Mouse (Mus musculus): ENCODE measurements at regions not wholly inside any gene's neighbourhood (a gene's known extent, or its start where the extent isn't known, plus 50 kb on each side); places are given as distances from the start of the nearest gene placed in this dataset.
A peak's percentile ranks its signal among the peaks of the same experiment; 100 is the strongest.

GRCm38 (mm10) chrX:7474831-7475230, 98.6 kb upstream of the Foxp3 start:
- no peak for DNase-seq (ENCODE audit: low spot score)

- peak; percentile 23 for DNase-seq (ENCODE audit: low spot score)
Observed at GRCm38 (mm10) chrX:7473814-7474213, 98.2 kb upstream of the Usp27x start.

- no peak for DNase-seq (ENCODE audit: low spot score)
Observed at GRCm38 (mm10) chrX:7469801-7470200, 94.2 kb upstream of the Usp27x start.

- DNase-seq (ENCODE audit: low spot score), result no peak
Observed at GRCm38 (mm10) chrX:7467985-7468384, 92.4 kb upstream of the Usp27x start.

GRCm38 (mm10) chrX:7456851-7457250, 81.2 kb upstream of the Usp27x start:
- no peak for DNase-seq (ENCODE audit: low spot score)

- DNase-seq (ENCODE audit: low spot score), result no peak
Observed at GRCm38 (mm10) chrX:7445035-7445434, 69.4 kb upstream of the Usp27x start.

GRCm38 (mm10) chrX:7444583-7444982, 69.0 kb upstream of the Usp27x start:
- DNase-seq (ENCODE audit: low spot score), result no peak

- no peak for DNase-seq (ENCODE audit: low spot score)
Observed at GRCm38 (mm10) chrX:7443996-7444421, 68.4 kb upstream of the Usp27x start.

GRCm38 (mm10) chrX:7435375-7436042, 59.9 kb upstream of the Usp27x start:
- no peak for DNase-seq (ENCODE audit: low spot score)

GRCm38 (mm10) chrX:7434268-7434667, 58.6 kb upstream of the Usp27x start:
- no peak for DNase-seq (ENCODE audit: low spot score)

- no peak for DNase-seq (ENCODE audit: low spot score)
Observed at GRCm38 (mm10) chrX:7430456-7430855, 54.8 kb upstream of the Usp27x start.

- DNase-seq (ENCODE audit: low spot score), result no peak
Observed at GRCm38 (mm10) chrX:7429524-7429865, 53.9 kb upstream of the Usp27x start.

- peak; percentile 48 for DNase-seq (ENCODE audit: low spot score)
Observed at GRCm38 (mm10) chrX:7428621-7429523, 53.2 kb upstream of the Usp27x start.
